Mouse (Mus musculus) erythroblast, embryonic 14.5 days (primary cell): ENCODE data around the gene Klhl8.

ENCODE experiments used
- GATA1 ChIP-seq: IDR thresholded peaks from 2 replicates; pipeline ENCODE4 v1.6.1; 2012; ENCODE audit warnings: low read length, inconsistent platforms, mixed read lengths
- TAL1 ChIP-seq: IDR thresholded peaks from 3 replicates; pipeline ENCODE4 v1.6.1; 2012; ENCODE audit warnings: low read length, inconsistent platforms, mixed read lengths

- TF ChIP-seq TAL1 = no peak
- TF ChIP-seq GATA1 = no peak
These were observed 12.0 kb upstream of the Klhl8 start for GRCm38 (mm10) chr5:103923101-103923500.
